Mouse (Mus musculus) right cerebral cortex, postnatal 4 days (tissue): ENCODE measurements around the gene Tas2r102.

Source experiments
- DNase-seq: peaks from one replicate; pipeline ENCODE4 v3.0.0-alpha.2; 2022

Tas2r102 gene

DNA sequence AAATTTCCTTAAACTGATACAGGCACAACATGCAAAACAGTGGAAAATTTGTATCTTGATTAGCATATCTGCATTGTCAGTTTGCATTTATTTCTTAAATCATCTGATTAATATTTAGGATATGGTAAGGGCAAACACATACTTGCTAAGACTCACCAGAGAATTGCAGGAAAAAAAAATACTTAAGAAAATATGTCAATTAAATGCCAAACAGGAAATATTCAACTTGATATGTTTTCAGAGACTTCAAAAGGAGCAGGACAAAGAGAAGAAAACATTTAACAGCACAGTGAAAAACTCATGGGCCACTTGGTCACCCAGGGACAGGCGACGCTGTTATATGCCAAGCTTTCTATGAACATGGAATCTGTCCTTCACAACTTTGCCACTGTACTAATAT, at the start of gene Tas2r102:
Gene Tas2r102, plus strand, starts transcription at position 301 of the 400 bp plus-strand sequence.
- no peak for DNase-seq

DNA sequence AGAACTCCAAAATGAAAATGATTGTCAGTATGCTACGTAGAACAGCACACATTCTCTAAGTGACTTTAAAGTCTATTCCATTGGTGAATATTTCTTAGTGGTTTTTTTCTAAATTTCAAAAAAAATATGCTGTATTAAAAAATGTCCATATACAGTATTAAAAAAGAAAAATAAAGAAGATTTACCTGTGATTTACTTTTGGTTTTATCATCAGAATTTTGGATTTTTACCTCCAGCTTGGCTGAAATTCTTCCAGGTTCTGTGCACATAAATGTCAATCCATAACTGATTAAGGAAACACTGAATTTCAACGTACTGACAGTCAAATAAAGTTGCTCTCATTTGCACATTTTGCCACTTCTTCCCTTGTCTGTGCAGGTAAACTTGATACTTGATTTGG, 24.0 kb upstream of the Tas2r102 start, which contains the start of gene Tas2r115:
Gene Tas2r115, minus strand, starts transcription at position 101 of the 400 bp plus-strand sequence.
- no peak for DNase-seq

DNA sequence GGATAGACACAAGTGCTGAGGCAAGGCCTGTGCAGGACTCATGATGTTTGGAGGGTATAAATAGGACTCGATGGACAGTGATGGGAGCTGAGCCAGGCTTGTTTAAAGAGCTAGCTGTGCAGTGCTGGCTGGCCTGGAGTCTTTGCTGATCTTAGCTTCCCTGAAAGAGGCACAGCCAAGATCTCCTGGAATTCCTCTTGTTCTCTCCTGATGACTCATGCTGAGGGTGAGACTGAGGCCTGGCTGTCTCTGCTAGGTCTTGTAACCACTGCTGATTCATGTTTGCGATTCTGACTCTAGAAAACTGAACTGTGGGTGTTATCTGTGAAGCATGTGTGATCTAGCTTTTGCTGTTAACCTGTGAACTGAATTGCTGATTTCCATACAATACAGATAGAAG, 11.7 kb upstream of the Tas2r102 start:
- no peak for DNase-seq

DNA sequence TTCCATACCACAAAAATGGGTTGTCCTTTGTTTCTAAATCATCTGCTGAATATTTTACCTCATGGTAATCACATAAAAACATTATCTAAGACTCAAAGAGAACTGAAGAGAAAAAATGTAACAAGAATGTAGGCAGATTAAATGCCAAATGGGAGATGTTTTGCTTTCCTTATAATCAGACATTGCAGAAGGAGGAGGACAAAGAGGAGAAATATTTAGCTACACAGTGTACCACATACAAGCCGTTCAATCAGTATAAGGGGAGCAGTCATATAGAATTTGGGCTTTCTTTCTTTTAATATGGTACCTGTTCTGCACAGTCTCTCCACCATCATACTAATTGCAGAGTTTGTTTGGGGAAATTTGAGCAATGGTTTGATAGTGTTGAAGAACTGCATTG, 7.5 kb upstream of the Tas2r102 start, which contains the start of gene Tas2r124:
Gene Tas2r124, plus strand, starts transcription at position 301 of the 400 bp plus-strand sequence.
- DNase-seq, result no peak

DNA sequence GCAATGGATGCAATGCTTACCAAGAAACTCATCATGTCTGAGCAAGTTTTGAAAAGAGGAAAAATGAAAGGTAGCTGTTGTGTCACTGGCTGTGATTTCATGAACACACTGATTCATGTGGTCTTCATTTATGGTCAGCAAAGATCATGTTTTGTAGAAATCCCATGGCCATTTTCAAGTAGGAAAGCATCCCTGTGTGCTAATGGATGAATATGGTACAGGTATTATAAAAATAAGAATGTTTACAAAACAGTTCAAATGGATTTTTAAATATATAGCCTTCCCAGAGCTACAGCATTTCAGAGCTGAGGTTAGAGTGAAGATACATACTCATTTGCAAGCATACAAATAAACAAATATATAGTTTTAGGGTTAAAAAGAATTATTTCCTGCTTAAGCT, 16.1 kb downstream of the Tas2r102 start, which contains the start of gene Tas2r136:
Gene Tas2r136, minus strand, starts transcription at position 101 of the 400 bp plus-strand sequence.
- DNase-seq, result no peak

DNA sequence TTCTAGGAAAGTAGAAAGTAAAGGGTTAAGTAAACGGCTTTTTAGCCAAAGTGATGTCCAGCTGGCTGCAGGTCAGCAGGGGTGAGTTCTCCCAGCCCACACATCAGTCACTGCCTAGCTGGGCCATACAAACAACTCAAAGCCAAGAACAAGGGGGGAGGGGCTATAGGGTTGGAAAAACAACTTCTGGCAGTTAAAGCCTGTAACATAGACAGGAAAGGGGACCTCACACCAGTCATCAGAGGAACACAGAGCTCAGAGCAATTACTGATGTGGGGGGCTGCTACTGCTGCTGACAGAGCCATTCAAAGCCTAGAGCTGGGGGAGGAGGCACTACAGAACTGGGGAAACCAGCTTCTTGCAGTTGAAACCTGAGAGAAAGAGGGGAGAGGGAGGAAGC, 33.5 kb downstream of the Tas2r102 start:
- no peak for DNase-seq

DNA sequence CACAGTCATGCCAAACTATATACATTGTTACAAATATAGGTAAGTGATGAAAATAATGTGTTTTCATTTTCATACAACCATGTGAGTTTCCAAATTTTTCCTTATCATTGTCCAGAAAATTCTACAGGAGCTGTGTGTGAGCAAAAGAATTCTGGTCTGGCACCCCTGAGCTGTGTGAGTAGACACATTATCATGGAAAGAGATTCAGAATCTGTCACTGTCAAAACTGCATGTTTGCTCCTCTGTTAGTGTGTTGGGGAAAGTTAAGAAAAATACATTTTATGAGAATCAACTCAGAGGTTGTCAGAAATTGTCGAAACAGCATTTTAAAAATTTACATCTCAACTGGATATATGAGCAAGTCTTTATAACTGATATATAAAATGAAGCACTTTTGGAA, 40.6 kb downstream of the Tas2r102 start, which contains the start of gene Tas2r117:
Gene Tas2r117, plus strand, starts transcription at position 301 of the 400 bp plus-strand sequence.
- DNase-seq, result no peak
